Mouse (Mus musculus) embryonic facial prominence, embryonic 12.5 days (tissue): ENCODE measurements around the gene Cr1l. TPM values are rescaled to one million over a fixed set of nuclear protein-coding genes. Genes with fewer than 3 reads are reported as not detected.
A peak's percentile ranks its signal among the peaks of the same experiment; 100 is the strongest.

ENCODE experiments used
- ATAC-seq: fragments of 200-750 bp; cut with Nextera tagmentation; 2 replicates; pipeline ENCODE4 v1.8.0; 2017; ENCODE audit not compliant: insufficient number of reproducible peaks, insufficient read depth, low FRiP score, low TSS enrichment
- H3K27ac ChIP-seq: fragments of 300-500 bp; sonication (generic); 2 replicates; pipeline ENCODE4 v1.5.1; 2016; ENCODE audit warnings: mild to moderate bottlenecking
- H3K27me3 ChIP-seq: fragments of 300-500 bp; sonication (generic); 2 replicates; pipeline ENCODE4 v1.6.1; 2016; ENCODE audit warnings: mild to moderate bottlenecking, moderate library complexity
- H3K36me3 ChIP-seq: fragments of 300-500 bp; sonication (generic); 2 replicates; pipeline ENCODE4 v1.6.1; 2016; ENCODE audit warnings: mild to moderate bottlenecking
- H3K4me1 ChIP-seq: fragments of 300-500 bp; sonication (generic); 2 replicates; pipeline ENCODE4 v1.6.1; 2016
- H3K4me2 ChIP-seq: fragments of 300-500 bp; sonication (generic); replicated peaks from 2 replicates; pipeline ENCODE4 v1.6.1; 2016; ENCODE audit warnings: mild to moderate bottlenecking, moderate library complexity
- H3K4me3 ChIP-seq: fragments of 300-500 bp; sonication (generic); 2 replicates; pipeline ENCODE4 v1.5.1; 2016; ENCODE audit warnings: mild to moderate bottlenecking
- H3K9ac ChIP-seq: fragments of 300-500 bp; sonication (generic); 2 replicates; pipeline ENCODE4 v1.6.1; 2016; ENCODE audit warnings: mild to moderate bottlenecking, moderate library complexity
- H3K9me3 ChIP-seq: fragments of 300-500 bp; sonication (generic); 2 replicates; pipeline ENCODE4 v1.6.1; 2016; ENCODE audit warnings: mild to moderate bottlenecking, moderate library complexity
- WGBS: fragments of 180-500 bp; shearing (Covaris S2); methylation state at CpG from one replicate; pipeline ENCODE4 v1.1.7; 2016; 5-methylcytosine and 5-hydroxymethylcytosine counted together
- polyA plus RNA-seq: library from polyadenylated mRNA; unstranded; fragments of >200 nt; fragmentation: Nextera tagmentation; extraction: Ambion mirVana; gene quantifications from 2 replicates; pipeline ENCODE4 v1.2.1, GENCODE M21; 2016

Gene Cr1l
- 46.5 and 50.5 TPM in 2 replicates for polyA plus RNA-seq

DNA sequence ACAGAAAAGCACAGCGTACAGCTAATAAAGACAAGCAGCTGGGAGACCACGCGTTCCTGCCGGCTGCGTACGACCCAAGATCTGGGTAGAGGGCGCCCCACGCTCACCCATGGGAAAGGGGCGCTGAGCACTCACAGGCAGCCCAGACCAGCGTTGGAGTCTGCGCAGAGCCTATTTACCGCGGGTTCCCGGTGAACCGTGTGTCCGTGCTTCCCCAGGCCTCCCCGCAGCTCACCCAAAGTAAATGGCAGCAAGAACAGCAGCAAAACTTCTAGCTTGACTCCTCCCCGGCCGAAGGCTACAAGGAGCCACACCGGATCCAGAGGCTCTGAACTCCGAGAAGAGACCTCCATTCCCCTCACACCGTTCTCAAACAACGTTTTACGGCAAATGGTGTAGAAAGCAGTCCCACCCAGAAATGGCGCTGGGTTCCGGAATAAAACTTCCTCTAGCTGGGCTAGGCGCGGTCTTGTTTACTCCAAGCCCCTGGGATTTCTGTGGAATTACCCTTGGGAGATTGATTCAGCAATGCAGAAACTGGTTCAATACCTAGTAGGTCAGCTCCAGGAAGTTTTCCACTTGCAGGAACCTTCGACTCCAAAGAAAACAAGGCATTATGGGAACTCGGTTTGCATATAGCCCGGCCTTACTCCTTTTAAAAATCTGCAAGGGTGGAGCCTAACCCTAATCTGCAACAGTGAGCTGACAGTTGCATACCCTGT, at the start of gene Cr1l:
Gene Cr1l, minus strand, starts transcription at position 634 of the 722 bp plus-strand sequence.
- WGBS: under 1% methylated on average over 31 of the region's 31 CpGs
- peak; percentile 99 for ATAC-seq
- Histone ChIP-seq H3K4me3 (peak within 1 kb of the TSS; percentile 59), H3K4me1 (no peaks in the 10 kb centered on the region), H3K4me2 (peak within 1 kb of the TSS; percentile 41), H3K27ac (peak within 1 kb of the TSS; percentile 96), H3K9ac (peak within 1 kb of the TSS; percentile 79), H3K36me3 (peaks cover 4% of the 10 kb centered on the region), H3K9me3 (no peaks in the 10 kb centered on the region), H3K27me3 (no peaks in the 10 kb centered on the region)

DNA sequence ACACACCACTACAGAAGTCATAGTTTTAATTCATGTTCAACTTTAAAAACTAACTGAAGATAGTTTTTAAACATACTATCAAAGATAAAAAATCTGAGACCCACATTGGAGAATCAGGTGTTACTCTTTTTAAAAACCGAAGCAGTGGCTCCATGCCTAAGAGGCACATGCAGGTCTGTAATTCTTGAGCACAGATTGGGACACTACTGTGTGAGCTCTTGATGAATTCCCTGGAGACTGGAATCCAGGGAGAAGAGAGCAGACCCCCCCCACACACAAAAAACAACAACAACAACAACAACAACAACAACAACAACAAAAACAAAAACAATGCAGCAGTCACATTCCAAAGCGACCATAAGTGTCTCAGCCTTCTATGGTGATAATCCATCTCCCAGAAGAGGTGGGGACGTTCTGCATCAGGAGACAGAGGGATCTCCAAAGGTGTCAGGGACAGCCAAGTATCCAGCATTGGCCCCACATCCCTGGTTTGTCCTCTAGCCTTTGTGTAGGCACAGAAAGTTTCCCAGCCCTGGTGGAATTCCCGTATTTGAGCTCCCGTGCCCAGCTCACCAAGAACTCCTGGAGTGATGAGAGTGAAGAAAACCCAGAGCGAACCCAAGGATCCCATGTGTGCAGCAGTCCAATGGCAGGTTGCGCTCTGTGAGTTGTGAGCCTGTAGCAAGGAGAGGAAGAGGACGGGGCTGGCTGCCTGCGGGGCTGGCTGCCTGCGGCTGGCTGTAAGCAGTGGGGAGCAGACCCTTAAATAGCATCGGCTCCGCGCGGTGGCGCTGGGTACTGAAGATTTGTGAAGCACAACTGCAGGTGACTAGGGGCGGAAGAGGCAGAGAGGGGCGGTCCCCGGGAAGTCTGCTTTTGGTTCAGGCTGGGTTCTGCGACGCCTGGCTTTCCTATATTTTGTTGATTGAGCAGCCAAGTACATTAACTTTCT, 44.9 kb upstream of the Cr1l start, which contains the start of gene Cr2:
Gene Cr2, minus strand, starts transcription at position 737 of the 952 bp plus-strand sequence.
- Histone ChIP-seq H3K36me3 (no peaks in the 10 kb centered on the region), H3K27me3 (no peaks in the 10 kb centered on the region), H3K4me2 (peak within 1 kb of the TSS; percentile 51), H3K4me1 (no peaks in the 10 kb centered on the region), H3K27ac (no peak within 1 kb of the TSS), H3K9me3 (no peaks in the 10 kb centered on the region), H3K4me3 (peak within 1 kb of the TSS; percentile 15; the same call in 1 of the 2 replicates), H3K9ac (no peak within 1 kb of the TSS)
- 8% methylated on average over 20 of the region's 20 CpGs for WGBS
- peak; percentile 91 for ATAC-seq

- no peaks in the 10 kb centered on the region for H3K9me3 ChIP-seq
- ATAC-seq: no peak
- whole genome bisulfite sequencing: 80% methylated on average over 9 of the region's 9 CpGs
- H3K27ac ChIP-seq: no peak overlapping the region
- no peak overlapping the region for H3K9ac ChIP-seq
- H3K27me3 ChIP-seq: no peaks in the 10 kb centered on the region
- no peaks in the 10 kb centered on the region for H3K4me1 ChIP-seq
- H3K4me2 ChIP-seq: no peak overlapping the region
- H3K4me3 ChIP-seq: no peak overlapping the region
- no peaks in the 10 kb centered on the region for H3K36me3 ChIP-seq
Observed at GRCm38 (mm10) chr1:195164996-195165755, 33.8 kb upstream of the Cr1l start.

DNA sequence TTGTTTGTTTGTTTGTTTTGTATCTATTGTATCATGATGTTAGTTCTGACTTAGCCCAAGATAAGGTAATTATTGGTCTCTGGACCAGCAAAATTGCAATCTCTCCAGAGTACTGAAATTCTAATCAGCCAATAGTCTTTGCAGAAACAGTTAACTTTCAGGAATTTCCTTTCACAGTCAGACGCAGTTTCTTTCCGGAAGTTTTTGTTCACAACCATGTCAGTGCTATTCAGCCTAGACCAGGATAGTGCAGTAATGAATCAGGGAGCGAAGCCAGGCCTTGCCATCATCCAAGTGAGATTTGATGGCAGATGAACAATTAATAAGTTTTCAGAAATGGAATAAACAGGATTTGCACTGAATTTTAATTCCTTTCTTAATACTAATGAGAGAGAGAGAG, 684 bp upstream of the Cr1l start:
- no peak overlapping the region for H3K27ac ChIP-seq
- H3K4me2 ChIP-seq: peak overlapping the region; percentile 41
- WGBS: 50% methylated on average over 3 of the region's 3 CpGs
- peaks cover 4% of the 10 kb centered on the region for H3K36me3 ChIP-seq
- 0 out of 2 replicates have a peak overlapping the region, but pooled peaks have one; percentile 59 for H3K4me3 ChIP-seq
- no peak for ATAC-seq
- no peak overlapping the region for H3K9ac ChIP-seq
- no peaks in the 10 kb centered on the region for H3K27me3 ChIP-seq
- no peaks in the 10 kb centered on the region for H3K4me1 ChIP-seq
- no peaks in the 10 kb centered on the region for H3K9me3 ChIP-seq

GRCm38 (mm10) chr1:195131675-195132015, 259 bp upstream of the Cr1l start:
- peak overlapping the region; percentile 41 for H3K4me2 ChIP-seq
- peaks cover 4% of the 10 kb centered on the region for H3K36me3 ChIP-seq
- peak overlapping the region; percentile 59 for H3K4me3 ChIP-seq
- peak overlapping the region; percentile 96; the same call in 1 of the 2 replicates for H3K27ac ChIP-seq
- H3K4me1 ChIP-seq: no peaks in the 10 kb centered on the region
- no peaks in the 10 kb centered on the region for H3K27me3 ChIP-seq
- ATAC-seq: no peak
- H3K9ac ChIP-seq: no peak overlapping the region
- H3K9me3 ChIP-seq: no peaks in the 10 kb centered on the region
- 27% methylated on average over 4 of the region's 4 CpGs for WGBS

DNA sequence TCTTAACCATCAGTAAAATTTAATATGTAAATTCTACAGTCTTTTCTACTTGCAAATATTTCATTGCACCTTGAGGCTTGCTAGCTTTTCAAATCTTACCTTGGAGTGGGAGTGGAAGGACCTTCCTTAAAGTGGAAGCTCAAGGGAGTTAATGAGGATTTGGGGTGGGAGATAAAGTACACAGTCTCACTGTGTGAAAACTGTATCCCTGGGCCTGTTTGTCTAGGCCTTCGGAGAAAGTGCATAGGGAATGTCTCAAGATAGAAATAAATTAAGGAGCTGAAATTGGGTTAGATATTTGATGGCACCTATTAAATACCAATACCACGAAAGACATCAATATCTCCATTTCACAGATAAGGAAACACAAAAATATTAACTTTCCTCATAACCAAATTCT, 907 bp downstream of the Cr1l start:
- 14% methylated on average over 2 of the region's 2 CpGs for WGBS
- peak overlapping the region; percentile 96 for H3K27ac ChIP-seq
- H3K4me2 ChIP-seq: peak overlapping the region; percentile 41
- H3K36me3 ChIP-seq: peaks cover 4% of the 10 kb centered on the region
- ATAC-seq: no peak
- no peaks in the 10 kb centered on the region for H3K27me3 ChIP-seq
- H3K9ac ChIP-seq: peak overlapping the region; percentile 79; the same call in 1 of the 2 replicates
- H3K9me3 ChIP-seq: no peaks in the 10 kb centered on the region
- H3K4me3 ChIP-seq: peak overlapping the region; percentile 59
- H3K4me1 ChIP-seq: no peaks in the 10 kb centered on the region

- H3K4me3 ChIP-seq: no peak overlapping the region
- H3K9me3 ChIP-seq: no peaks in the 10 kb centered on the region
- no peaks in the 10 kb centered on the region for H3K4me1 ChIP-seq
- H3K27me3 ChIP-seq: no peaks in the 10 kb centered on the region
- peaks cover 4% of the 10 kb centered on the region for H3K36me3 ChIP-seq
- no peak overlapping the region for H3K9ac ChIP-seq
- 85% methylated on average over 1 of the region's 1 CpGs for WGBS
- H3K27ac ChIP-seq: no peak overlapping the region
- no peak for ATAC-seq
- H3K4me2 ChIP-seq: no peak overlapping the region; the same call in 1 of the 2 replicates
Observed at GRCm38 (mm10) chr1:195129867-195130266, 1.5 kb downstream of the Cr1l start.

GRCm38 (mm10) chr1:195114414-195114813, 17.0 kb downstream of the Cr1l start:
- H3K27me3 ChIP-seq: no peaks in the 10 kb centered on the region
- H3K9ac ChIP-seq: no peak overlapping the region
- H3K9me3 ChIP-seq: no peaks in the 10 kb centered on the region
- ATAC-seq: no peak
- H3K4me1 ChIP-seq: no peaks in the 10 kb centered on the region
- H3K4me3 ChIP-seq: no peak overlapping the region
- no peak overlapping the region for H3K4me2 ChIP-seq
- H3K27ac ChIP-seq: no peak overlapping the region
- peaks cover 11% of the 10 kb centered on the region; the same call in 1 of the 2 replicates for H3K36me3 ChIP-seq
- WGBS: 89% methylated on average over 1 of the region's 1 CpGs

DNA sequence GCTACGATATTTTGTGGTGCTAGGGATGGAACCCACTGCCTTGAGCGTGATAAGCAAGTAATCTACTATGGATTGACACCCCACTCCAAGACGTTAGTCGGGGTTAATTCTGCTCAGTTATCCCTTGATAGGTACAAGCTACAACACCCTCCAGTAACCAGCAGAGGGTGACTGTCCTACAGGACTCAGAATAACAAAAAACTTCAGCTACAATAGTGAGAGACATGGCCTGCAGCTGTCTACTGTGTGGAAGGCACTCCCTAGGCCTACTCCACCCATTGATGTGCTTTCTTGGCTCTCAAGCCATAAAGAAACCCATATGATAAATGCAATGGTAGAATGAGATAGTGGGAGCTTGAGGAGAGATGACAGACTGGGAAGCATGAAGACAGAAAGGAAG, 17.8 kb downstream of the Cr1l start:
- no peak overlapping the region for H3K4me3 ChIP-seq
- ATAC-seq: no peak
- no peaks in the 10 kb centered on the region for H3K27me3 ChIP-seq
- no peak overlapping the region for H3K4me2 ChIP-seq
- peaks cover 11% of the 10 kb centered on the region; the same call in 1 of the 2 replicates for H3K36me3 ChIP-seq
- no peaks in the 10 kb centered on the region for H3K9me3 ChIP-seq
- H3K4me1 ChIP-seq: no peaks in the 10 kb centered on the region
- no peak overlapping the region for H3K27ac ChIP-seq
- 87% methylated on average over 4 of the region's 4 CpGs for WGBS
- no peak overlapping the region for H3K9ac ChIP-seq

- H3K27me3 ChIP-seq: no peaks in the 10 kb centered on the region
- no peaks in the 10 kb centered on the region for H3K9me3 ChIP-seq
- H3K4me2 ChIP-seq: no peak overlapping the region
- no peak overlapping the region for H3K27ac ChIP-seq
- no peak overlapping the region for H3K4me3 ChIP-seq
- H3K36me3 ChIP-seq: peaks cover 25% of the 10 kb centered on the region
- no peak overlapping the region for H3K9ac ChIP-seq
- no peaks in the 10 kb centered on the region for H3K4me1 ChIP-seq
- WGBS: 86% methylated on average over 4 of the region's 4 CpGs
- ATAC-seq: no peak
Observed at GRCm38 (mm10) chr1:195100693-195101092, 30.7 kb downstream of the Cr1l start.

DNA sequence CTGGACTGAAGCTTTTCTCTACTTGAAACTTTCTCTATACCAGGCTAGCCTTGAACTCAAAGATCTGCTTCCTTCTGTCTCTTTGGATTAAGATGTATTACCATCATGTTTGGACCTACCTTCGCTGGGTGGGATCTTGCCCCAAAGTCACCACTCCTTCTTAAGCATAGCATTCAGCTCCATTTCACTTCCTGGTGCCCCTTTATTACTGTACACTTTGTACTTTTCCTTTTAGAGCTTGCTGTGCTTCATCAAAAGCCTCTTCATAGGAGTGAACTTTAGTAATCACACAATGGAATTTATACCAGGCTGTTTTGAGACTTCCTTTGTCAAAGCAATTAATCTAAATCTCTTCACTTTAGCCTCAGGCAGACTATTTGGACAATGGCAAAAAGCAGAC, 33.4 kb downstream of the Cr1l start:
- Histone ChIP-seq H3K4me2 (no peak overlapping the region), H3K27ac (no peak overlapping the region), H3K36me3 (peaks cover 19% of the 10 kb centered on the region), H3K27me3 (no peaks in the 10 kb centered on the region), H3K4me3 (no peak overlapping the region), H3K9me3 (no peaks in the 10 kb centered on the region), H3K4me1 (no peaks in the 10 kb centered on the region), H3K9ac (no peak overlapping the region)
- ATAC-seq: no peak
- WGBS: 98% methylated on average over 1 of the region's 1 CpGs
